Mouse (Mus musculus): Measurements from ENCODE around the gene Enpp4. TPM values are rescaled to one million over a fixed set of nuclear protein-coding genes. Genes with fewer than 3 reads are reported as not detected.

The Enpp4 gene
- total RNA-seq, 2 experiments from 2014 or later = 13.8 to 14.5 TPM

DNA sequence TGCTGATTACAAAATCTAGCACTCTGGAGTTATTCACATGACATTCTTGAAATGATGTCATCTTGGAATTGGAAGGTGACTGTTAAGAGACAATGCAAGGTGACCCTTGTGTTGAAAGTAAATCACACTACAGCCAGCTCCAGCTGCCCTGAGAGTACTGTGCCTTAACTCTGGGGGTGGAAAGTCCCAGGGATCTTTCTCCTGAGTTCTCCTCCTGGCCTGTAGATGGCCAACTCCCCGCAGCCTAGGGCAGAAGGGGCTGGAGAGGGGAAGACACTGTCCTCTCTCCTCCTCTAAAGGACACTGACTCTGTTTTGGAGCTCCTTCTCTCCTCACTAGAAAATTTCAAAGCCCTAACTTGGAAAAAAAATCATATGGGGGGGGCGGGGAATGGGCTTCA, 14.1 kb downstream of the Enpp4 start:
- no peak for DNase-seq

DNA sequence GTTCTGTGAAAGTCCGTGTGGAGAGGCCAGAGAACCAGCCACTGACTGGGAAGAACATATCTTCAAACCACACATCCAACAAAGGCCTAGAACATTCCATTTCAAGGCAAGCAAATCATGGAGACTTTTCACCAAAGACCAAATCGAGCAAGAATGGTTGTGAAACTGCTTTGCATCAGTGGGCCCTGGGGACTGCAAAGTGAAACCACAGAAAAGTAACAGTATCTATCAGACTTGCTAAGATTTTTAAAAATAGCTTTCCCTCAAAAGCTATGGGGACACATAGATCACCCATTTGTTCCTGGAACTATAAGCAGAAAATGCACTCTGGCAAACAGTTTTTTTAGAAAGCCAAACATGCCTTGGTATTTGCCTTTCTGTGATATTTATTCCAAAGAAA, 14.7 kb downstream of the Enpp4 start:
- no peak for DNase-seq

DNA sequence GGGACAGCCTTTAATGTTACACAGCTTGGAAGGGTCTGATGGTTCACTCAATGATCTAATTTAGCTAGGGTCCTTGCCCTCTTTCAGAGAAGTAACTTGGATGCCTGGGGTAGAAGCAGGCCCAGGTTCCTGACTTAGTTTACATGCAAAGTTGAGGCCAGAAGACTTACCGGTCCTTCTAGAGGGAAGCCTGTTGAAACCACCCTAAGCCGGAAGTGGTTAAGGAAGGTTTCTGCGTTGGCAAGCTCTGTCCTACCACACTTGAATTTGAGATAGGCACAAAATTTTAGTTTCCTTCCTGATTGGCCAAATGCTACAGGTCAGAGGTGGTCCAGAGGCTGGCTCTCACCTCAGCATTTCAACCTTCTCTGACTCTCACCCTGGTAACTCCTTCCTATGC, 17.4 kb downstream of the Enpp4 start:
- DNase-seq = no peak

- no peak for DNase-seq
These were observed 22.5 kb downstream of the Enpp4 start for GRCm38 (mm10) chr17:44083156-44083555.

DNA sequence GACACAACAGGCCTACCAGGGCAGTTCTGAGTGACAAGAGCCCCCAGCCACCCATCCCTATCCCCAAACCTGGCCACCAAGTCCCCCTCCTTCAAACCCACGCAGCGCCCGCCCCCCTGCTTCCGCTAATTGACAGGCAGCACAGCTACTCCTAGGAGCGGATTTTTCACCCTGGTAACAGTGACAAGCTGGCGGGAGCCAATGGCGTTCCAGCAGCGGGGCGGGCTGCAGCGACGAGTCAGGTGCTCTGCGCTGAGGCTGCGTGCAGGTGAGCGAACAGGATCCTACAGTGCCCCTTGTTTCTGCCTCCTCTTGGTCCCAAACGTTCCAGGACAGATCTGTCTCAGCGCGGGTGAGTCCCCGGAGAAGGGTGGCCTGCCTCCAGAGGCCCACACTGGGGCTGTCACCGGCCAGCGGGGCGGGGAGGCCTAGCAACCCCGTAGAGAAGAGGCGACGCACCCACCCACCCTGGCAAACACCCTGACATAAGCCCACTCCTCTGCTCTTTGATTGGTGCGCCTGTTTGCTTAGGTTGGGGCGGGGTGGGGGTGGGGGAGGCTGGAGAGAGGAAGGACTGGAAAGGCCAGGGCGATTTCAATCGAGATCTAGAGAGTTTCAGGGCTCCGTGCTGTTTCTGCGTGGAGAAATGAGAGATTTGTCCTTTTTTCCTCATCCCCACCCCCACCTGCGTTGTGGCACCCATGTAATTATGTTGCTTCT, 26.8 kb downstream of the Enpp4 start, which contains the start of gene Enpp5:
Gene Enpp5 (plus strand): TSS at position 183 of the 720 bp plus-strand sequence.
- peak; percentile 72 for DNase-seq

DNA sequence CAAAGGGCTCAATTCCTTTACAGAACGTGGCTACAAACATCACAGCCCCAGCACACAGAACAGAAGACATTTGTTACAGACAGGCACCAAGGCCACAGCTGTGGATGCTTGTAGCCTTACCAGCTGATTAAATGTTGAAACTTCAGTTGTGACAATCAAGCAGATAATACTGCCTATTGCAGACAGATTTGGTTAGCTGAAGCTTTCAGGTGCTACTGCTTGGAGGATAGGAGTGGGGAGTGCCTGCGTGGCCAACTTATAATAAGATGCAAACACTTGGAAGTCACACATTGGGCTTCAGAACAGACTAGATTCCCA, 27.8 kb downstream of the Enpp4 start:
- DNase-seq = no peak

DNA sequence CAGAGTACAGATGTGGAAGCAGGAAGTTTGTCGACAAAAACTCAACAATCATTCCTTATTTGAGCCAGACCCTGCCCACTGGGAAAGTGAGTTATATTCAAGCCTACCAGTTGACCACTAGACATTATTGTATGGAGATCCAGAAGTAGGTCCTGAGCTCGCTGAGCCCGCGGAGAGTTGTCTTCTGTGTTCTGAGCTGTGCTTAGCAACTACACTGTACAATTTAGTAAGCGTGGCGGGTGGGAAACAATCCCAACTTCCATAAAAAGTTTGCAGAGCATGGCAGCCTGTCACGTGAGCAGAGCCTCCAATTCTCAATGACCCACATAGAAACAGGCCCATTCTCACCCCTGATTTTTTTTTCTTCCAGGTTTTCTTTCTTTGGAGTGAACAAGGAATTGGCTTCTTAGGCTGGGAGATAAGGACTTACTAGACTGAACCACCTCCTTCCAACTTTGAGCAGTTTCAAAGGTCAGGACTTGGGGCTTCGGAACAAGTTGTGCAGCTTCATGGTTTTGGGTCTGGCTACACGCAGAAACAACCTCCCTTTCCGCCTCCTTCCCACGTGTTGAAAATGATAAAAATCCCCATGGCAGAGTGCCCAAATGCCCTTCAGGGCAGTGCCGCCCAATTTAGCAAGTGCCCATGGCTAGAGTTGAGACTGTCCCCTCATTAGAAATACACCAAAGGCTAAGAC, 28.3 kb downstream of the Enpp4 start:
- no peak for DNase-seq

DNA sequence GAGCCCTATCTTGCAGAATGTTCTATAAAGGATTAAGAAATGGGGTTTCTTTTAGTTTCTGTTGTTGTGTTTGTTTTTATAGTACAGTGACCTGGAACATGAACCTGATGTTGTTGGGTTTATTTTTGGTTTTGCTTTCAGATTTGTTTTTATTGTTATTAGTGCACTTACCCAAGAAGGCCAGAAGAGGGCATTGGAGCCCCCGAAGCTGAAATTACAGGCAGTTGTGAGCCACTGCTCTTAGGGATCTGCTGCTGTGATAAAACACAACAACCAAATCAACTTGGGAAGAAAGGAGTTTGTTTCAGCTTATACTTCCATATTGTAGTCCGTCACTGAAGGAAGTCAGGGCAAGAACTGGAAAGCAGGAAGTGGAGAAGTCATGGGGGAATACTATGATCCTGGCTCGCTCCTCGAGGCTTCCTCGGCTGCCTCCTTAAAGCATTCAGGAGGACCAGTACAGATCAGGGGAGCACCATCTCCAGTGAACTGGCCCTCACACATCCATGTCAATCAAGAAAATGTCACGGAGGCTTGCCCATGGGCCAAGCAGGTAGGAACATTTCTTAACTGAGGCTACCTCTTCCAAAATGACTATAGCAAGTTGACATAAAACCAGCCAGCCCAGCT, 29.4 kb downstream of the Enpp4 start:
- DNase-seq = no peak

GRCm38 (mm10) chr17:44075601-44076000, 30.0 kb downstream of the Enpp4 start:
- no peak for DNase-seq

- no peak for DNase-seq
These were observed 33.9 kb downstream of the Enpp4 start for GRCm38 (mm10) chr17:44071680-44072079.

GRCm38 (mm10) chr17:44068876-44069275, 36.7 kb downstream of the Enpp4 start:
- DNase-seq = no peak

- DNase-seq = no peak
These were observed 44.2 kb downstream of the Enpp4 start for GRCm38 (mm10) chr17:44061289-44061890.

GRCm38 (mm10) chr17:44060781-44061180, 44.8 kb downstream of the Enpp4 start:
- DNase-seq = no peak

GRCm38 (mm10) chr17:44058145-44058544, 47.5 kb downstream of the Enpp4 start:
- no peak for DNase-seq

DNA sequence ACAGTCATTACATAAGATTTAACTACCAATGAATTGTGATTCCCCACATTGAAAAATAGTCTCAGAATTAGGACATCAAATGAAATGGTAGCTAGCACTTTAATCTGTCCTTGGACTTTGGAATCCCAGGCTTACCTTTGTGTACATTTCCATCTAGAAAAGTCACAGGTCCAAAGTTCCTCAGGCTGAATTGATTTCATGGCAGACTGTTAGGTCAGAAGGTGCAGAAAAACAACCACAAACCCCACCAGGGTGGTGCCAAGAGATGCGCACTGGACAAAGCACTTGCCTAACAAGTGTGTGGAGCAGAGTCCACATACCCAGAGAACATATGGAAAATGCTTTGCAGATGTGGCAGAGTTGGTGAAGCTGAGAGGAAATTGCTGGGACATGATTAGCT, 48.5 kb downstream of the Enpp4 start:
- DNase-seq = no peak

DNA sequence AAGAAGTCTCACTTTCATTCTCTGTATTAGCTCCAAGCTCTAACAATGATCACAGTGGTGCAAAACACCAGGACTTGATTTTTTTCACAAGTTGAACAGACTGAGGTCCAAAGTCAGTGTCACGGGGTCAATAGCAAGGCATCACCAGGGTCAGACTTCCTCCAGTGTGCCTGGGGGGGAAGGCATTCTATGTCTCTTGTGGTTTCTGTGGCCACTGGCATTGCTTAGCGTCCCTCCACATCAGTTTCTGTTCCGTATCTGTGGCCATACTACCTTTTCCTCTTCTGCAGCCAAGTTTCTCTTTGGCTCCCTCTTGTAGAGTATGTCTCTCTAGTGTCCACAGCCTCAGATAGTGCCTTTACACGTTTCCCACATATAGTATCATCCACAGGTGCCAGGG, 52.2 kb downstream of the Enpp4 start:
- no peak for DNase-seq

Other genes with a start within 250 kb of the Enpp4 start
- gene Enpp5, start 27.0 kb downstream of the Enpp4 start, total RNA-seq (2021) = 1 to 10 TPM; 5.9 to 7.0 TPM
- 10 to 100 TPM; 76.5 TPM for gene Clic5, start 82.8 kb upstream of the Enpp4 start, total RNA-seq (2021)

Measured in gastrocnemius, postnatal 10 days (tissue).